14 mouse cellular contexts compared by ENCODE assay signal in genomic region chr4:133256820-133257219, GRCm38 (mm10). TPM values are rescaled to one million over a fixed set of nuclear protein-coding genes. Genes with fewer than 3 reads are reported as not detected.
DNase-seq lines count a peak whose midpoint lies in the region; ATAC-seq and TF ChIP-seq lines count a peak whose summit lies in the region.
"Had no signal": no experiment of that assay in that cellular context is flagged by ENCODE, and none has a peak within 500 bp of the region (broad histone marks: within the 10 kb centered on the region; RNA-seq: fewer than 3 reads in every experiment).

No protein-coding gene starts in this region.

- no peak overlapping the region for H3K9ac ChIP-seq in hindbrain, postnatal 0 days (replicated peaks; ENCODE audit: low read length)
- no peak overlapping the region for H3K9ac ChIP-seq in forebrain, embryonic 12.5 days

- peaks cover 29% of the 10 kb centered on the region for H3K4me1 ChIP-seq in hindbrain, embryonic 10.5 days (replicated peaks)
- H3K4me1 ChIP-seq in hindbrain, postnatal 0 days (ENCODE audit: insufficient read depth, low read length), result no peaks in the 10 kb centered on the region
- H3K4me1 ChIP-seq in limb, embryonic 10.5 days, result peaks cover 18% of the 10 kb centered on the region
- H3K4me1 ChIP-seq in forebrain, embryonic 12.5 days, result peaks cover 4% of the 10 kb centered on the region; the same call in 1 of the 2 replicates

- ATAC-seq in hindbrain, postnatal 0 days, result no peak
- no peak for ATAC-seq in forebrain, embryonic 12.5 days (ENCODE audit: low FRiP score)
- ATAC-seq: CD4-positive, CD25-positive, alpha-beta regulatory T cell, adult 4 months had no signal

- H3K27me3 ChIP-seq in hindbrain, embryonic 10.5 days (ENCODE audit: insufficient read depth, poor library complexity, severe bottlenecking), result peaks cover 79% of the 10 kb centered on the region
- peaks cover 6% of the 10 kb centered on the region; the same call in 1 of the 2 replicates for H3K27me3 ChIP-seq in hindbrain, postnatal 0 days (ENCODE audit: insufficient read depth, low read length)
- H3K27me3 ChIP-seq in limb, embryonic 10.5 days (ENCODE audit: low read depth, poor library complexity, severe bottlenecking), result peaks cover 73% of the 10 kb centered on the region
- H3K27me3 ChIP-seq in forebrain, embryonic 12.5 days, result peaks cover 59% of the 10 kb centered on the region

- H3K27ac ChIP-seq in hindbrain, embryonic 10.5 days, result no peak overlapping the region
- H3K27ac ChIP-seq in hindbrain, postnatal 0 days, result no peak overlapping the region
- H3K27ac ChIP-seq in limb, embryonic 10.5 days, result 0 out of 2 replicates have a peak overlapping the region, but pooled peaks have one; percentile 42
- H3K27ac ChIP-seq in forebrain, embryonic 12.5 days, result no peak overlapping the region
- H3K27ac ChIP-seq: heart, adult 2 months had no signal

- H3K36me3 ChIP-seq in hindbrain, embryonic 10.5 days, result no peaks in the 10 kb centered on the region
- no peaks in the 10 kb centered on the region for H3K36me3 ChIP-seq in hindbrain, postnatal 0 days (ENCODE audit: insufficient read depth, low read length)
- no peaks in the 10 kb centered on the region for H3K36me3 ChIP-seq in limb, embryonic 10.5 days
- no peaks in the 10 kb centered on the region for H3K36me3 ChIP-seq in forebrain, embryonic 12.5 days (replicated peaks)

- H3K4me2 ChIP-seq in hindbrain, postnatal 0 days (ENCODE audit: low read depth, low read length), result no peak overlapping the region
- no peak overlapping the region for H3K4me2 ChIP-seq in forebrain, embryonic 12.5 days

- H3K4me3 ChIP-seq in hindbrain, embryonic 10.5 days, result peak overlapping the region; percentile 13; the same call in 1 of the 2 replicates
- H3K4me3 ChIP-seq in hindbrain, postnatal 0 days (ENCODE audit: low read length), result no peak overlapping the region
- peak overlapping the region; percentile 24; the same call in 1 of the 2 replicates for H3K4me3 ChIP-seq in limb, embryonic 10.5 days
- no peak overlapping the region for H3K4me3 ChIP-seq in forebrain, embryonic 12.5 days (replicated peaks)
- H3K4me3 ChIP-seq: erythroblast, embryonic 14.5 days; heart, adult 2 months; megakaryocyte, embryonic 14.5 days had no signal

- no peaks in the 10 kb centered on the region for H3K9me3 ChIP-seq in hindbrain, embryonic 10.5 days
- H3K9me3 ChIP-seq in hindbrain, postnatal 0 days (ENCODE audit: low read length), result no peaks in the 10 kb centered on the region
- no peaks in the 10 kb centered on the region for H3K9me3 ChIP-seq in limb, embryonic 10.5 days (replicated peaks)
- no peaks in the 10 kb centered on the region for H3K9me3 ChIP-seq in forebrain, embryonic 12.5 days
- H3K9me3 ChIP-seq: megakaryocyte, embryonic 14.5 days had no signal

- no peak for TF ChIP-seq CTCF in hindbrain, postnatal 0 days (IDR thresholded peaks at IDR 0.05; ENCODE audit: low read depth)

- DNase-seq in hindbrain, embryonic 10.5 days (ENCODE audit: low spot score), result no peak
- no peak for DNase-seq in hindbrain, postnatal 0 days (ENCODE audit: low spot score)
- peak; percentile 19 for DNase-seq in retina, embryonic 14.5 days (ENCODE audit: low spot score)
- no peak for DNase-seq in retina, postnatal 1 day
- DNase-seq in limb, embryonic 10.5 days (ENCODE audit: low spot score), result no peak
- DNase-seq in MN1 (ENCODE audit: low spot score), result no peak
- DNase-seq in frontal cortex, postnatal 10 days (ENCODE audit: low spot score in 2 of 2), result no peak
- DNase-seq: cerebellum, adult 2 months; heart, adult 2 months; layer of hippocampus, postnatal 36 days had no signal

- 20% methylated on average over 24 of the region's 24 CpGs for WGBS in hindbrain, embryonic 10.5 days
- 20% methylated on average over 24 of the region's 24 CpGs for WGBS in hindbrain, postnatal 0 days
- 12% methylated on average over 24 of the region's 24 CpGs for WGBS in limb, embryonic 10.5 days
- WGBS in forebrain, embryonic 12.5 days, result 12% methylated on average over 24 of the region's 24 CpGs

RNA-seq across cellular contexts. Expression of gene Sytl1, which starts 6.1 kb away (rescaled TPM):
- 1.2 and 1.6 TPM in 2 replicates for polyA plus RNA-seq in hindbrain, embryonic 10.5 days (2016; fragmentation: Nextera tagmentation; extraction: Ambion mirVana)
- total RNA-seq in hindbrain, postnatal 0 days (2014; rRNA removed), result 1.4 TPM in 1 of 2 replicates, not detected in the other
- polyA plus RNA-seq in hindbrain, postnatal 0 days (2015; fragmentation: Nextera tagmentation; extraction: Ambion mirVana), result 0.18 and 0.40 TPM in 2 replicates
- polyA plus RNA-seq in limb, embryonic 10.5 days (2016; fragmentation: Nextera tagmentation; extraction: Ambion mirVana), result 2.0 and 2.5 TPM in 2 replicates
- polyA plus RNA-seq in forebrain, embryonic 12.5 days (2016; fragmentation: Nextera tagmentation; extraction: Ambion mirVana), result 0.74 and 0.80 TPM in 2 replicates

RNA-seq across cellular contexts. Expression of gene Map3k6, which starts 16.2 kb away (rescaled TPM):
- polyA plus RNA-seq in hindbrain, embryonic 10.5 days (2016; fragmentation: Nextera tagmentation; extraction: Ambion mirVana), result 1.7 and 1.9 TPM in 2 replicates
- 7.2 and 11.7 TPM in 2 replicates for total RNA-seq in hindbrain, postnatal 0 days (2014; rRNA removed)
- polyA plus RNA-seq in hindbrain, postnatal 0 days (2015; fragmentation: Nextera tagmentation; extraction: Ambion mirVana), result 4.7 and 5.8 TPM in 2 replicates
- polyA plus RNA-seq in limb, embryonic 10.5 days (2016; fragmentation: Nextera tagmentation; extraction: Ambion mirVana), result 0.84 and 1.7 TPM in 2 replicates
- 1.3 TPM in 2 replicates for polyA plus RNA-seq in forebrain, embryonic 12.5 days (2016; fragmentation: Nextera tagmentation; extraction: Ambion mirVana)

RNA-seq across cellular contexts. Expression of gene Tmem222, which starts 20.8 kb away (rescaled TPM):
- polyA plus RNA-seq in hindbrain, embryonic 10.5 days (2016; fragmentation: Nextera tagmentation; extraction: Ambion mirVana), result 82.8 and 87.8 TPM in 2 replicates
- total RNA-seq in hindbrain, postnatal 0 days (2014; rRNA removed), result 120 and 138 TPM in 2 replicates
- 127 and 136 TPM in 2 replicates for polyA plus RNA-seq in hindbrain, postnatal 0 days (2015; fragmentation: Nextera tagmentation; extraction: Ambion mirVana)
- 93.7 and 98.5 TPM in 2 replicates for polyA plus RNA-seq in limb, embryonic 10.5 days (2016; fragmentation: Nextera tagmentation; extraction: Ambion mirVana)
- 70.9 and 74.3 TPM in 2 replicates for polyA plus RNA-seq in forebrain, embryonic 12.5 days (2016; fragmentation: Nextera tagmentation; extraction: Ambion mirVana)

RNA-seq across cellular contexts. Expression of gene Gpr3, which starts 44.5 kb away (rescaled TPM):
- 0.32 and 0.35 TPM in 2 replicates for polyA plus RNA-seq in hindbrain, embryonic 10.5 days (2016; fragmentation: Nextera tagmentation; extraction: Ambion mirVana)
- 7.0 and 7.3 TPM in 2 replicates for total RNA-seq in hindbrain, postnatal 0 days (2014; rRNA removed)
- polyA plus RNA-seq in hindbrain, postnatal 0 days (2015; fragmentation: Nextera tagmentation; extraction: Ambion mirVana), result 4.5 and 5.5 TPM in 2 replicates
- 0.51 and 0.72 TPM in 2 replicates for polyA plus RNA-seq in limb, embryonic 10.5 days (2016; fragmentation: Nextera tagmentation; extraction: Ambion mirVana)
- polyA plus RNA-seq in forebrain, embryonic 12.5 days (2016; fragmentation: Nextera tagmentation; extraction: Ambion mirVana), result 0.14 and 0.29 TPM in 2 replicates
- polyA plus RNA-seq: CD4-positive, CD25-positive, alpha-beta regulatory T cell, adult 4 months; erythroblast, embryonic 14.5 days had no signal

RNA-seq across cellular contexts. Expression of gene Cd164l2, which starts 44.9 kb away (rescaled TPM):
- 1.1 and 2.2 TPM in 2 replicates for polyA plus RNA-seq in hindbrain, embryonic 10.5 days (2016; fragmentation: Nextera tagmentation; extraction: Ambion mirVana)
- total RNA-seq in hindbrain, postnatal 0 days (2014; rRNA removed), result 6.2 and 6.9 TPM in 2 replicates
- 9.6 and 11.9 TPM in 2 replicates for polyA plus RNA-seq in hindbrain, postnatal 0 days (2015; fragmentation: Nextera tagmentation; extraction: Ambion mirVana)
- 3.1 and 4.1 TPM in 2 replicates for polyA plus RNA-seq in limb, embryonic 10.5 days (2016; fragmentation: Nextera tagmentation; extraction: Ambion mirVana)
- polyA plus RNA-seq in forebrain, embryonic 12.5 days (2016; fragmentation: Nextera tagmentation; extraction: Ambion mirVana), result 0.47 and 0.50 TPM in 2 replicates
- total RNA-seq: heart, adult 2 months had no signal
- polyA plus RNA-seq: erythroblast, embryonic 14.5 days had no signal

Comparison
In these comparisons a context has a peak if more than half of its experiments do, and no peak if none do; other contexts are left out.
1. H3K4me3 ChIP-seq: peak in hindbrain, embryonic 10.5 days (single experiment) and limb, embryonic 10.5 days (single experiment); none in hindbrain, postnatal 0 days (single experiment) and forebrain, embryonic 12.5 days (single experiment).